Mouse (Mus musculus) layer of hippocampus, adult 9-11 months (tissue): ENCODE data around the gene Eif5.
A peak's percentile ranks its signal among the peaks of the same experiment; 100 is the strongest.
"Not testable (repeated sequence)": the region's sequence is repeated elsewhere in the genome, so short reads cannot be mapped to it uniquely, and the experiment has no call there.

Experiments used
- DNase-seq: peaks from one replicate; pipeline ENCODE4 v3.0.0; 2022

The Eif5 gene

GRCm38 (mm10) chr12:111537796-111538291 is at the start of gene Eif5:
Gene Eif5, plus strand, starts transcription at chr12:111538016.
- DNase-seq, result peak; percentile 99

GRCm38 (mm10) chr12:111489261-111489865 is 48.5 kb upstream of the Eif5 start:
- DNase-seq, result no peak

- no peak for DNase-seq
Observed at GRCm38 (mm10) chr12:111494931-111495330, 42.9 kb upstream of the Eif5 start.

- no peak for DNase-seq
Observed at GRCm38 (mm10) chr12:111497076-111497475, 40.7 kb upstream of the Eif5 start.

- no peak for DNase-seq
Observed at GRCm38 (mm10) chr12:111499617-111500016, 38.2 kb upstream of the Eif5 start.

GRCm38 (mm10) chr12:111500725-111501124 is 37.1 kb upstream of the Eif5 start:
- peak; percentile 24 for DNase-seq

- no peak for DNase-seq
Observed at GRCm38 (mm10) chr12:111503063-111503567, 34.7 kb upstream of the Eif5 start.

- DNase-seq, result no peak
Observed at GRCm38 (mm10) chr12:111503571-111503970, 34.2 kb upstream of the Eif5 start.

GRCm38 (mm10) chr12:111504904-111505303 is 32.9 kb upstream of the Eif5 start:
- DNase-seq, result peak; percentile 90

- DNase-seq, result no peak
Observed at GRCm38 (mm10) chr12:111507001-111507400, 30.8 kb upstream of the Eif5 start.

- DNase-seq, result no peak
Observed at GRCm38 (mm10) chr12:111507962-111508361, 29.9 kb upstream of the Eif5 start.

- not testable (repeated sequence) for DNase-seq
Observed at GRCm38 (mm10) chr12:111508438-111508837, 29.4 kb upstream of the Eif5 start.

GRCm38 (mm10) chr12:111512572-111513063 is 25.2 kb upstream of the Eif5 start:
- DNase-seq, result no peak

GRCm38 (mm10) chr12:111513673-111514072 is 24.1 kb upstream of the Eif5 start:
- peak; percentile 44 for DNase-seq

GRCm38 (mm10) chr12:111514231-111514792 is 23.5 kb upstream of the Eif5 start:
- no peak for DNase-seq

GRCm38 (mm10) chr12:111514874-111515649 is 22.8 kb upstream of the Eif5 start:
- DNase-seq, result no peak

GRCm38 (mm10) chr12:111515920-111516319 is 21.9 kb upstream of the Eif5 start:
- DNase-seq, result no peak

- DNase-seq, result no peak
Observed at GRCm38 (mm10) chr12:111516826-111517225, 21.0 kb upstream of the Eif5 start.

- no peak for DNase-seq
Observed at GRCm38 (mm10) chr12:111517901-111518300, 19.9 kb upstream of the Eif5 start.

- DNase-seq, result no peak
Observed at GRCm38 (mm10) chr12:111518391-111518790, 19.4 kb upstream of the Eif5 start.

GRCm38 (mm10) chr12:111519821-111520220 is 18.0 kb upstream of the Eif5 start:
- no peak for DNase-seq

- no peak for DNase-seq
Observed at GRCm38 (mm10) chr12:111520994-111521393, 16.8 kb upstream of the Eif5 start.

- DNase-seq, result no peak
Observed at GRCm38 (mm10) chr12:111524469-111524868, 13.3 kb upstream of the Eif5 start.

- DNase-seq, result no peak
Observed at GRCm38 (mm10) chr12:111524883-111525282, 12.9 kb upstream of the Eif5 start.
